Mouse (Mus musculus) cerebellum, postnatal 14 days (tissue): ENCODE results near the gene Hsd17b12.
A peak's percentile ranks its signal among the peaks of the same experiment; 100 is the strongest.

ENCODE experiments used
- DNase-seq, 2 experiments: peaks; one replicate each; pipeline ENCODE4 v3.0.0; 2021; ENCODE audit warnings: mixed read lengths in 2 of 2

Hsd17b12 gene

GRCm38 (mm10) chr2:94002331-94002730 is 155.4 kb downstream of the Hsd17b12 start:
- DNase-seq, result peak; percentile 92 to 97

GRCm38 (mm10) chr2:94001918-94002317 is 155.8 kb downstream of the Hsd17b12 start:
- no peak for DNase-seq

- DNase-seq, result no peak
Observed at GRCm38 (mm10) chr2:94001411-94001810, 156.4 kb downstream of the Hsd17b12 start.

- no peak for DNase-seq
Observed at GRCm38 (mm10) chr2:93996254-93996653, 161.5 kb downstream of the Hsd17b12 start, which contains the start of gene Gm27027. TSS of gene Gm27027 (minus strand) at chr2:93996354.

GRCm38 (mm10) chr2:93992810-93993209 is 165.0 kb downstream of the Hsd17b12 start:
- no peak for DNase-seq

GRCm38 (mm10) chr2:93992259-93992658 is 165.5 kb downstream of the Hsd17b12 start:
- DNase-seq, result no peak

- no peak for DNase-seq
Observed at GRCm38 (mm10) chr2:93991336-93991735, 166.4 kb downstream of the Hsd17b12 start.

GRCm38 (mm10) chr2:93988440-93988839 is 169.3 kb downstream of the Hsd17b12 start:
- DNase-seq, result no peak
